Comparison of ENCODE assay signal across 8 mouse cellular contexts in the genomic region with DNA sequence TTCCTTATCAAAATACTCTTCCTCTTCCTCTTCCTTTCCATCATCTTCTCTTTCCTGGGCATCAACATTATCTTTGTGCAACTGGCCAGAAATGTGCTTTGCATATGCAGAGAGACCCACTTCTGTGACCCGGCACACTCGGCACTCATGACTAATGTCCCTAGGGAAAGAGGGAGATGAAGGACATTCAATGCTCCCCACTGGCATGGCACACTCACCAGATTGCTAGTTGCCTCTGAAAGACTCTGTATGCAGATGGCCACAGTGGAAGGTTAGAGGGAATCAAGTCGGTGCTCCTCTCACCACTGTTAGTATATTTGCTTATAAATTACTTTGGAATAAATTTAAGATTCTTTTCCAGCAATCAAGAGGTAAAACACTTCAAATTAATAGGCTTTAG. TPM values are rescaled to one million over a fixed set of nuclear protein-coding genes. Genes with fewer than 3 reads are reported as not detected.
A peak's percentile ranks its signal among the peaks of the same experiment; 100 is the strongest.
DNase-seq lines count a peak whose midpoint lies in the region; ATAC-seq and TF ChIP-seq lines count a peak whose summit lies in the region.

No protein-coding gene starts in this region.

- no peak overlapping the region for H3K4me2 ChIP-seq in liver, embryonic 16.5 days (ENCODE audit: low read depth, low read length)
- no peak overlapping the region for H3K4me2 ChIP-seq in liver, embryonic 12.5 days
- no peak overlapping the region for H3K4me2 ChIP-seq in midbrain, postnatal 0 days (ENCODE audit: low read depth, low read length, poor library complexity, severe bottlenecking)

- H3K36me3 ChIP-seq in liver, embryonic 16.5 days (ENCODE audit: control insufficient read depth, insufficient read depth) = peaks cover 3% of the 10 kb centered on the region; the same call in 1 of the 2 replicates
- H3K36me3 ChIP-seq in liver, embryonic 12.5 days = peaks cover 47% of the 10 kb centered on the region
- peaks cover 12% of the 10 kb centered on the region; the same call in 1 of the 2 replicates for H3K36me3 ChIP-seq in midbrain, postnatal 0 days (ENCODE audit: insufficient read depth, low read length)

- ATAC-seq in liver, embryonic 16.5 days (ENCODE audit: low read depth) = no peak
- no peak for ATAC-seq in liver, embryonic 12.5 days
- no peak for ATAC-seq in midbrain, postnatal 0 days (ENCODE audit: low FRiP score)

- H3K9me3 ChIP-seq in liver, embryonic 16.5 days (replicated peaks; ENCODE audit: control insufficient read depth, low read length) = no peaks in the 10 kb centered on the region
- H3K9me3 ChIP-seq in liver, embryonic 12.5 days (replicated peaks) = no peaks in the 10 kb centered on the region
- H3K9me3 ChIP-seq in midbrain, postnatal 0 days (ENCODE audit: low read length) = no peaks in the 10 kb centered on the region

- H3K4me3 ChIP-seq in liver, embryonic 16.5 days (ENCODE audit: low read depth, low read length) = no peak overlapping the region
- no peak overlapping the region for H3K4me3 ChIP-seq in liver, embryonic 12.5 days
- no peak overlapping the region for H3K4me3 ChIP-seq in midbrain, postnatal 0 days (ENCODE audit: low read depth, low read length)

- H3K4me1 ChIP-seq in liver, embryonic 16.5 days (ENCODE audit: control insufficient read depth, low read depth, low read length) = peaks cover 3% of the 10 kb centered on the region
- peaks cover 8% of the 10 kb centered on the region; the same call in 1 of the 2 replicates for H3K4me1 ChIP-seq in liver, embryonic 12.5 days
- H3K4me1 ChIP-seq in midbrain, postnatal 0 days (ENCODE audit: insufficient read depth, low read length) = no peaks in the 10 kb centered on the region

- no peaks in the 10 kb centered on the region for H3K27me3 ChIP-seq in liver, embryonic 16.5 days (ENCODE audit: control insufficient read depth, insufficient read depth, low read depth, low read length)
- no peaks in the 10 kb centered on the region for H3K27me3 ChIP-seq in liver, embryonic 12.5 days (replicated peaks)
- no peaks in the 10 kb centered on the region for H3K27me3 ChIP-seq in midbrain, postnatal 0 days (ENCODE audit: insufficient read depth, low read length)

- DNase-seq in adrenal gland, adult 2 months = peak; percentile 47
- DNase-seq in adrenal gland, postnatal 4 days (ENCODE audit: low spot score in 2 of 2) = no peak
- peak; percentile 22 to 39 for DNase-seq in heart, adult 9 months (ENCODE audit: low spot score in 2 of 2)
- DNase-seq in midbrain, postnatal 0 days (ENCODE audit: low spot score) = peak; percentile 24
- DNase-seq in thymus, postnatal 25 days = no peak
- no peak for DNase-seq in layer of hippocampus, postnatal 10 days (ENCODE audit: low spot score in 2 of 2)

- H3K27ac ChIP-seq in liver, embryonic 16.5 days (ENCODE audit: low read length) = peak overlapping the region; percentile 55
- no peak overlapping the region for H3K27ac ChIP-seq in liver, embryonic 12.5 days
- no peak overlapping the region for H3K27ac ChIP-seq in midbrain, postnatal 0 days (ENCODE audit: low read depth, low read length)

- TF ChIP-seq CTCF in midbrain, postnatal 0 days (IDR thresholded peaks at IDR 0.05) = no peak

- 63% methylated on average over 3 of the region's 3 CpGs for WGBS in liver, embryonic 16.5 days (ENCODE audit: insufficient replicate concordance)
- WGBS in liver, embryonic 12.5 days (ENCODE audit: insufficient replicate concordance) = 72% methylated on average over 3 of the region's 3 CpGs
- WGBS in midbrain, postnatal 0 days = 48% methylated on average over 3 of the region's 3 CpGs

- no peak overlapping the region for H3K9ac ChIP-seq in liver, embryonic 16.5 days (ENCODE audit: low read depth, low read length)
- no peak overlapping the region for H3K9ac ChIP-seq in liver, embryonic 12.5 days
- H3K9ac ChIP-seq in midbrain, postnatal 0 days (replicated peaks; ENCODE audit: low read length, poor library complexity, severe bottlenecking) = no peak overlapping the region

RNA-seq across cellular contexts. Expression of a gene that starts 24.3 kb away (rescaled TPM):
- total RNA-seq in adrenal gland, adult 2 months (2021) = 10 to 100 TPM; 96.7 to 98.7 TPM
- polyA plus RNA-seq in adrenal gland, adult 2 months (2012; rRNA removed) = 35.7 and 49.7 TPM in 2 replicates
- total RNA-seq in adrenal gland, postnatal 4 days (2021) = 100 to 1,000 TPM; 104 TPM
- polyA plus RNA-seq in liver, embryonic 16.5 days (2015; fragmentation: Nextera tagmentation; extraction: Ambion mirVana) = 15.2 and 15.6 TPM in 2 replicates
- polyA plus RNA-seq in liver, embryonic 12.5 days (2016; fragmentation: Nextera tagmentation; extraction: Ambion mirVana) = 41.9 and 43.4 TPM in 2 replicates
- total RNA-seq in midbrain, postnatal 0 days (2014; rRNA removed) = 59.8 and 62.3 TPM in 2 replicates
- polyA plus RNA-seq in midbrain, postnatal 0 days (2015; fragmentation: Nextera tagmentation; extraction: Ambion mirVana) = 35.5 and 39.8 TPM in 2 replicates
- 100 to 1,000 TPM in 1 of 2 experiments, 10 to 100 TPM in 1; 98.3 to 101 TPM for total RNA-seq in layer of hippocampus, postnatal 10 days (2021)

RNA-seq across cellular contexts. Expression of a gene that starts 28.1 kb away (rescaled TPM):
- total RNA-seq in adrenal gland, adult 2 months (2021) = 10 to 100 TPM; 54.3 to 90.8 TPM
- polyA plus RNA-seq in adrenal gland, adult 2 months (2012; rRNA removed) = 1.8 and 2.1 TPM in 2 replicates
- 10 to 100 TPM; 51.7 to 60.1 TPM for total RNA-seq in adrenal gland, postnatal 4 days (2021)
- 24.2 and 27.1 TPM in 2 replicates for polyA plus RNA-seq in liver, embryonic 16.5 days (2015; fragmentation: Nextera tagmentation; extraction: Ambion mirVana)
- 48.5 and 49.6 TPM in 2 replicates for polyA plus RNA-seq in liver, embryonic 12.5 days (2016; fragmentation: Nextera tagmentation; extraction: Ambion mirVana)
- 17.0 and 19.7 TPM in 2 replicates for total RNA-seq in midbrain, postnatal 0 days (2014; rRNA removed)
- 10.6 and 11.3 TPM in 2 replicates for polyA plus RNA-seq in midbrain, postnatal 0 days (2015; fragmentation: Nextera tagmentation; extraction: Ambion mirVana)
- total RNA-seq in layer of hippocampus, postnatal 10 days (2021) = 10 to 100 TPM; 18.3 to 18.8 TPM

Comparison
In these comparisons a context has a peak if more than half of its experiments do, and no peak if none do; other contexts are left out.
1. DNase-seq: peak in adrenal gland, adult 2 months (single experiment), heart, adult 9 months (2 of 2) and midbrain, postnatal 0 days (single experiment); none in adrenal gland, postnatal 4 days (0 of 2), thymus, postnatal 25 days (single experiment) and layer of hippocampus, postnatal 10 days (0 of 2).